Mouse (Mus musculus) pancreas, adult 10 weeks (tissue): ENCODE measurements around the gene Ebp. TPM values are rescaled to one million over a fixed set of nuclear protein-coding genes. Genes with fewer than 3 reads are reported as not detected.

Source experiments
- polyA plus RNA-seq: library from polyadenylated mRNA; stranded (reverse); fragments of 350-450 nt; fragmentation: Illumina TruSeq; extraction: RNeasy Lipid Tissue Mini Kit (QIAGEN cat#74804); gene quantifications from one replicate; pipeline ENCODE4 v1.2.3, GENCODE M21; 2015; ENCODE audit warnings: low read depth, low replicate concordance; ENCODE audit not compliant: insufficient read depth

Gene Ebp
- polyA plus RNA-seq: 15.2 TPM

DNA sequence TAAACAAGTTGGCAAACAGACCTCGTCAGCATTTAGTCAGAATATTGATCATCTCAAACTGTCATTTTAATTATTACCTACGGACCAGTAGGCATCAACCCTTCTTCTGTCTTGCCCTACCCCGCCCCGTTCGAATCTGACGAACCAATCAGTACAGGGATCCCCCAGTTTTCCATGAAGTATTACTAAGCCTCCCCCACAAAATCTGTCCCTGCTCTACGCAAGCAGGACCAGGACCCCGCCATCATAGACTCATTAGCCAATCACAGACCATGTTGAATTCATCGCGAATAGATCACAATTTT, at the start of gene Ebp:
TSS of gene Ebp (minus strand) at position 94 of the 305 bp plus-strand sequence.

DNA sequence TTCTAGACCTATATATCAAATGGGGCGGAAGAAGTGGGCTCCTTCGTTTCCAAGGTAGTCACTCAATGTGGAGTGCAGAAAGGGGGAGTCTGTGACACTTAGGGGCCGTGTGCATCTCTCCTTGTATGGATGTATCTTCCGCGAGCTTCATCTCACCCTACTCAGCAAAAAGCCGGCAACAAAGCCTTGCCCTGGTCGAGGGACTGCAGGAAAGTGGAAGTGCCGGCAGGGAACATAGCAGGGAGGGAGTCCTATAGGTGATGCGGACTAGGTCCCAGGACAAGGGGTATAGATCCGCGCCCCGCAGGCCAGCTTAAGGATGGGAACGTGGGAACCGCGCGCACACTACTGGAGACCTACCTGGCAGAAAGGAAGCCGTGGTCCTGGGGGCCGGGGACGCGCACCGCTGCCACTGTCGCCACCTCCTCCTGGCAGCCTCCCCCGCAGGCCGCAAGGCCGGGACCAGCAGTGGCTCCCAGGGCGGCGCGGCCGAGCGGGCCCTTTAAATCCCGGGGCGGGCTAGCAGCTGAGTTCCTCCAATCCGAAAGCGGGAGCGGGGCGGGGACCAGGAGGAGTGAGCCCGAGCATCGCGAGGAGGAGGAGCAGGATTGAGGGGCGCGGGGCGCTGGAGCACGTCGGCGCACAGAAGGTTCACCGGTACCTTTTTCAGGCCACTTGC, 12.8 kb upstream of the Ebp start, which contains the start of gene Porcn:
TSS of gene Porcn (minus strand) at position 511 of the 679 bp plus-strand sequence.

DNA sequence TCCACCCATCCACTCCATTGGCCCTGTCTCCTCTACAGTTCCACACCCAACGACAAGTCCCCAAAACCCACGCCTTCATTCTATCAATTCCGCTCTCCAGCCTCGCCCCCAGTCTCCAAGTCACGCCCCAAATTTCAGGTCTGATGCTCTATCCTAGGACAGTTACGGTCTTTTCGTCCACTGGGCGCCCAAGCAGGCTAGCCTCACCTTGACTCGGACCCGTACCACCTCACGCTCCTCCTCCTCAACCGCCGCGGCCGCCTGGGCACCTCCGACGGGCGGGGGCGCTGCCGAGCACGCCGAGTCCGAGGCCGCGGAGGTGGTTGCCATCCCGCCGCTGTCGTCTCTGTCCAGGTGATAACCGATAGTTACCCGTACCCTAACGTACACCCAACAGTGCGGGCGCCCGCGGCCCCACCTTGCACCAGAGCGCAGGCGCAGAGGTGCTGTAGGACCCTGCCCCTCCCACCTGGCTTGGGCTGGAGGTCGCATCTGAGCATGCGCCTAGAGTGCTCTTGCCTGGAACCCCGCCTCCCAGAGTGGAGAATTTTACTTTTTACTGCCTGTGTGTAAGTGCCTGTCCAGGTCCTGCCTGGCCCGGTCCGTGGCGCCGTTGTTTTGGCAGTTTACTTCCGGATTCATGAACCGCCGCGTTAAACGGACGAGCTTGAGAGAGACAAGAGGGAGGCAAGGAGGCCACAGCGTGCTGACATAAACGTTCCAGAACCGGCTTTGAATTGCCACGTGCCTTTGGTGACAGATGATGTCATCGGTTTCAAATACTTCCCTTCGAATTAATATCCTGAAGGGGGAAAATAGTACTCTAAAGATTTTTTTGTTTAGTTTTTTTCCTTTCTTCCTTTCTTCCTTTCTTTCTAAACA, 17.6 kb downstream of the Ebp start, which contains the start of gene Tbc1d25:
TSS of gene Tbc1d25 (minus strand) at position 678 of the 882 bp plus-strand sequence.

DNA sequence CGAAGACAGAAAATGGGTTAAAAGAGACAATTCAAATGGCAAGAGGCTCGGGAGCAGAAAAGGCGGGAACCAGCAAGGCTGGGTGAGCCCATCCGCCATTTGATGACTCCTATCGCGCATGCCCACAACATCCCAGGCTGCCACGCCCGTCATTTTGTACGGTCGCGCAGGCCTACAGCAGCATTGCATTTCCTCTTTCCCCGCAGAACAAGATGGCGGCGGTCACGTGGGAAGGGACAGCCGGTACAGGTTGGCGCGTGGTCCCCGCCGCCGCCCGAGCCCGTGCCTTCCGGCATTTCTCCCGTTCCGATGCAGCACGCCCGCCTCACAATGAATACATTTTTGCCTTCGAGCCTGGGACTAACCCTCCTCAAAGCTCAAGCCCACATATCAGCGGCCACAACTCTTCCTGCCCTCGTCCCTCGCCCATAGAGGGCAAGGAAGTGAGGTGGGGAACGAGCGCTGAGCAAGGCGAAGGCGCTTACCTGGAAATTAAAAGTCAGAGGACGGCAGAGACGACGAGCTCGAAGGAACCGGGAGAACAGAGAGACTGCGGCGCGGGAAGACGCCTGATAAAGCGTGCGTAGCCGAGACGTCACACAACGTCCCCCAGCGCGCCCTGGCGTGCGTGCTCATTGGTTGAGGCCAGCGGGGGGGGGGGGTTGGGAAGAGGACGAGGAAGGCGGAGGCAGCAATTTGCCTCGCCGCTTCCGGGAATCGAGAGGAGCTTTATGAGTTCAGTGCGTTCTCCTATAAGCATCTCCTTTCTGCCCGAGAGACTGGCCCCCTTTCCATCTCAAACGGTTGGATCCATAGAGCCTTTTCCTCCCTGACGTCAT, 47.9 kb downstream of the Ebp start, which contains the start of gene Rbm3:
TSS of gene Rbm3 (minus strand) at position 728 of the 839 bp plus-strand sequence.

Other genes with a start within 250 kb of the Ebp start
- 11.3 TPM for gene Hdac6, start 245.6 kb downstream of the Ebp start, polyA plus RNA-seq
- gene Gata1, start 215.4 kb downstream of the Ebp start, polyA plus RNA-seq: not detected
- not detected for gene Glod5, start 175.0 kb downstream of the Ebp start, polyA plus RNA-seq
- gene Suv39h1, start 118.8 kb downstream of the Ebp start, polyA plus RNA-seq: 1.7 TPM
- gene Was, start 103.0 kb downstream of the Ebp start, polyA plus RNA-seq: 0.78 TPM
- 21.1 TPM for gene Wdr13, start 60.6 kb downstream of the Ebp start, polyA plus RNA-seq
- gene Rbm3, start 47.6 kb downstream of the Ebp start, polyA plus RNA-seq: 44.1 TPM
- gene Tbc1d25, start 17.3 kb downstream of the Ebp start, polyA plus RNA-seq: 3.4 TPM
- 9.5 TPM for gene Porcn, start 13.0 kb upstream of the Ebp start, polyA plus RNA-seq
- gene Ftsj1, start 58.9 kb upstream of the Ebp start, polyA plus RNA-seq: 6.0 TPM
- 38.9 TPM for gene Slc38a5, start 77.6 kb upstream of the Ebp start, polyA plus RNA-seq
- not detected for gene Ssxb10, start 133.9 kb upstream of the Ebp start, polyA plus RNA-seq
- not detected for gene Ssxb9, start 173.5 kb upstream of the Ebp start, polyA plus RNA-seq
- gene Ssxb1, start 219.8 kb upstream of the Ebp start, polyA plus RNA-seq: not detected